Mouse (Mus musculus): Measurements from ENCODE around the gene Nt5c2. TPM values are rescaled to one million over a fixed set of nuclear protein-coding genes. Genes with fewer than 3 reads are reported as not detected.
A peak's percentile ranks its signal among the peaks of the same experiment; 100 is the strongest.

Nt5c2 gene
- polyA plus RNA-seq, 1 experiment from 2014 or later: 85.4 TPM

DNA sequence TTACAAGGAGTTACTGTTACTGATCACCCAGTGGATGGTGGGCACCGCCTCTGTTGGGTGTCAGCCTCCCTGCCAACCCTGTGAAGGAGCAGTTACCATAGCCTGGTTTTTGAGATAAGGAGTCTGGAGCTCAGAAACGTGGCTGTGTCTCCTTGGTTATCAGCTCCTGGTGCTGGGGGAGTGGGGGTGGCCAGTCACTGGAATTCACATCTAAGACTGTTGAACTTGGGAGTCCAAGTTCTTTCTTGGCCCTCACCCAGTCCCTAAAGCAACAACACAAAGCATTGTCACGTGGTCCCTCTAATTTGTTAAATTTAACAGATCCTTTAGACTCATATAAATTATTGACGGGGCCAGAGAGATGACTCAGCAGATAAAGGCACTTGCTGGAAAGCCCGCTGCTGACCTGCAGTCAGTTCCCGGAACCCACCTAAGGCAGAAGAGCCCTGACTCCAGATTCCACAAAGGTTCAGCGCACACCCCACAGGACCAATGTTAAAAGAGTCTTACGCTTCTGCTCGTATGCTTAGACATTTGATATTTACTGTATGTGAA is 165.4 kb downstream of the Nt5c2 start:
- no peaks in the 10 kb centered on the region for H3K9me3 ChIP-seq
- H3K4me3 ChIP-seq: no peak overlapping the region
- 54% methylated on average over 9 of the region's 9 CpGs for WGBS
- no peak; the same call in 1 of the 2 replicates for ATAC-seq (ENCODE audit: borderline replicate concordance, extremely low read depth, low FRiP score, low TSS enrichment)
- H3K36me3 ChIP-seq: no peaks in the 10 kb centered on the region
- no peaks in the 10 kb centered on the region for H3K4me1 ChIP-seq
- no peak overlapping the region for H3K27ac ChIP-seq
- H3K9ac ChIP-seq: no peak overlapping the region
- H3K4me2 ChIP-seq: no peak overlapping the region
- H3K27me3 ChIP-seq: no peaks in the 10 kb centered on the region

DNA sequence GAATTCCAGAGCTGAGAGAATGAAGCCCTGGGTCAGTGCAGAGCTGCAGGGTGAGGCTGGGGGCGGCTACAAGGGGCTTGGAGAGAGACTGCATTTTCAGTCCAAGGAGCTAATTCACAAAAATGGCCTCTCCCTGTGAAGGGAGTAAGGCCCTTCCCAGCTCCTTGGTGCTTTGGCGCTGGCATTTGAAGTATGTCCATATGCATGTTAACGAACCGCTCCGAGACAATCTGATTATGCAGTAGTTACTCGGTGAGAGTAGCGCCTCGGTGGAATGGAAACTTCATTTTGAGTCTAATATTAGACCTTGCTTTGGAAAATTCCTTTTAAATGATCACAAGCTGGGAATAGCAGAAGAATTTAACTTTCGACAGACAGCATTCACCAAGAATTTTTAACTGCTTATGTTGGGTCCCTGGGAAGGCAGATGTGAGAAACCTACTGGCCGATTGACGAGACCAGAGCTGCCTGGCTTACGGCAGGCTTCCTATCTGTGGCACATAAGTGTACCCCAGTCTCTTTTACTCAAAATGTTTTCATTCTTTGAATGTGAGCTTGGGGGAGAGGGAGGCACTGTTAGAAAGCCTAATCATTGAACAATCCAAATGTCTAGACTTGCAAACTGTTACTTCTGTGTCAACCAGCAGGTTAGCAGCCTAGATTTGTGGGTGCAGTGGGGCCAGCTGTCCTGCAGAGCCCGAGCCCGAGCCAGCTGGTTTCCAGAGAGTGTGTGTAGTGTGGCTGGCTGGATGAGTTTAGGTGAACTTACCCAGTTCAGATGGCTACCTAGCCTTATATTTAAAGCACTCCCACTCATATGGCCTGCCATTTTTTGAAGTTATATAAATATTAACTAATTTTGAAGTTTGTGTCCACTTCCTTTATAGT is 166.3 kb downstream of the Nt5c2 start:
- H3K9ac ChIP-seq: no peak overlapping the region

GRCm38 (mm10) chr19:46846459-46846858 is 168.5 kb downstream of the Nt5c2 start:
- no peaks in the 10 kb centered on the region for H3K36me3 ChIP-seq
- H3K27ac ChIP-seq: no peak overlapping the region
- no peaks in the 10 kb centered on the region for H3K27me3 ChIP-seq
- no peaks in the 10 kb centered on the region for H3K4me1 ChIP-seq
- H3K9ac ChIP-seq: no peak overlapping the region
- H3K9me3 ChIP-seq: no peaks in the 10 kb centered on the region
- no peak overlapping the region for H3K4me3 ChIP-seq
- no peak for ATAC-seq (ENCODE audit: borderline replicate concordance, extremely low read depth, low FRiP score, low TSS enrichment)
- H3K4me2 ChIP-seq: no peak overlapping the region
- 65% methylated on average over 5 of the region's 5 CpGs for WGBS

More for the DNA sequence above, 166.3 kb downstream of the Nt5c2 start:
- Histone ChIP-seq H3K36me3 (no peaks in the 10 kb centered on the region), H3K4me2 (no peak overlapping the region), H3K27ac (0 out of 2 replicates have a peak overlapping the region, but pooled peaks have one; percentile 6), H3K9me3 (no peaks in the 10 kb centered on the region), H3K4me3 (no peak overlapping the region), H3K4me1 (no peaks in the 10 kb centered on the region), H3K27me3 (no peaks in the 10 kb centered on the region)
- WGBS: 72% methylated on average over 14 of the region's 14 CpGs
- ATAC-seq (ENCODE audit: borderline replicate concordance, extremely low read depth, low FRiP score, low TSS enrichment): no peak

DNA sequence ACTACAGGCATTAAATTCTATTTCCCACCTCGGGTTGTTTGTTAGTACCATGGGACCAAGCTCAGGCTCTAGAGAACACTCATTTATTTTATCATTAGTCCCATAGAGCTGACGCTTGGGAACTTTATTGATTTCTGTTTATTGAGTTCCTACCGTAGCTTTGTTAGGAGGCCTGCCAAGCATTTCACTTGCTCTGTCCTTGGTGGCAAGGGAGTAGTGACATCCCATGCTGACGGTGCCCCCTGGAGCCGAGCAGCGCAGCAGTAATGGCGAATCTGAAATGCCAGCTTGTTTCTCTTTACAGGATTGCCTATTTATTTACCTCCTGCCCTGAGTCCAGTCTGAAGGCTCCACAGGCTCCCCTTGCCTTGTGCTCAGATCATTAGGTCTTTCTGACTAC is 168.9 kb downstream of the Nt5c2 start:
- Histone ChIP-seq H3K9ac (no peak overlapping the region), H3K4me1 (no peaks in the 10 kb centered on the region), H3K36me3 (no peaks in the 10 kb centered on the region), H3K4me2 (no peak overlapping the region), H3K27me3 (no peaks in the 10 kb centered on the region), H3K4me3 (no peak overlapping the region), H3K9me3 (no peaks in the 10 kb centered on the region), H3K27ac (no peak overlapping the region)
- no peak for ATAC-seq (ENCODE audit: borderline replicate concordance, extremely low read depth, low FRiP score, low TSS enrichment)
- 79% methylated on average over 7 of the region's 7 CpGs for WGBS

GRCm38 (mm10) chr19:46843030-46843429 is 171.9 kb downstream of the Nt5c2 start:
- Histone ChIP-seq H3K27me3 (no peaks in the 10 kb centered on the region), H3K4me2 (no peak overlapping the region), H3K27ac (no peak overlapping the region), H3K36me3 (no peaks in the 10 kb centered on the region), H3K4me1 (0 out of 2 replicates have a peak, but pooled peaks cover 2% of the 10 kb centered on the region), H3K4me3 (no peak overlapping the region), H3K9me3 (no peaks in the 10 kb centered on the region), H3K9ac (no peak overlapping the region)
- no peak; the same call in 1 of the 2 replicates for ATAC-seq (ENCODE audit: borderline replicate concordance, extremely low read depth, low FRiP score, low TSS enrichment)
- WGBS: 24% methylated on average over 2 of the region's 2 CpGs

DNA sequence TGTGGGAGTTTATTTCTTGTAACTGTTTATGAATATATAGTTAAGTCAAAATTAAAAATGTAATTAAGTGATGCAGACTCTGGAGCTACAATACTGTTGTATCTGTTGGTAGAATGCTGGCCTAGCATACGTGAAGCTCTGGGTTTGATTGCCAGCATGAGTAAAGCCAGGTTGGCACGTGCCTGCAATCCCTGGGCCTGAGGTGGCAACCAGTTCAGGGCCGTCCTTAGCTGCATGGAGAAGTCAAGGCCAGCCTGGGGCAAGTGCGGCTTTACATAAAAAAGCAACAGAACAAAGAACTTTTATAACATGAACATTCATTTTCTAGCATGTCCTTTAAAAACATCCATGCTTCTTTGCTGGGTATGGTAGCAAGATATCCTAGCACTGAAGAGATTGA is 173.9 kb downstream of the Nt5c2 start:
- no peak overlapping the region for H3K4me3 ChIP-seq
- H3K27ac ChIP-seq: no peak overlapping the region
- no peak for ATAC-seq (ENCODE audit: borderline replicate concordance, extremely low read depth, low FRiP score, low TSS enrichment)
- WGBS: 87% methylated on average over 4 of the region's 4 CpGs
- no peak overlapping the region for H3K4me2 ChIP-seq
- 0 out of 2 replicates have a peak, but pooled peaks cover 2% of the 10 kb centered on the region for H3K4me1 ChIP-seq
- H3K27me3 ChIP-seq: no peaks in the 10 kb centered on the region
- no peaks in the 10 kb centered on the region for H3K36me3 ChIP-seq
- H3K9ac ChIP-seq: no peak overlapping the region
- no peaks in the 10 kb centered on the region for H3K9me3 ChIP-seq

DNA sequence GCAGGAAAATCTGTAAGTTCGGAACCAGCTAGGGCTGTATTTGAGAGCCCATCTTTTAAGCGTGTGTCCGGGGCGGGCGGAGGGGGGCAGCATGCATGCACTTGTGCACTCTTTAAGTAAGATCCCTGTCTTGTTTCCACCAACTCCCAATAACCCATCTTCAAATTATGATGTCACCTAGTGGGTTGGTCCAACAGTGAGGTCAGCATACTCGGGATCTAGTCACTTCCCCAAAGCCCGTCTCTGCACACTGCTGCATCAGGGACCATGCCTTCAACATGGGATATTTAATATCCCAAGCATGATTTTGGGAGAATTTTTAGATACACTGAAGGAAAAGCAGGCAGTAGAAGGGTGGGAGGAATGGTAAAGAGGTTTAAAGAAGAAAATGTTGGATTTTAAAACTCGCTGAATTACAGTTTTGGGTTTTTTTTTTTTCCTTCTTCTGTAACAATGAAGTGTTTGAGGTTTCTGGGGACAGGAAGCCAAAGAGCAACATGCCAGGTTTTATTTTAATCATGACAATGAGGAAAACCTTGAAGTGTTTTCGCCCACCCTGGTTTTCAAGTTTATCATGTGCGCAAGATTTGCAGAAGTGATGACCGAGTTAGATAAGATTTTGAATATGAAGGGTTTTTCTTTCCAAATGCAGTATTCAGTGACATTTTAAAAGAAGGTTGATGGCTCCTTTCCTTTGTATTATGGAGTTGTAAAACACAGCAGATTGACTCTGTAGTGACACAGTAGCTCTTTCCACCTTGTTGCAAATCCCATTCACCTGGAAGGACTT is 177.5 kb downstream of the Nt5c2 start:
- no peak for ATAC-seq (ENCODE audit: borderline replicate concordance, extremely low read depth, low FRiP score, low TSS enrichment)
- 78% methylated on average over 11 of the region's 11 CpGs for WGBS
- H3K9me3 ChIP-seq: no peaks in the 10 kb centered on the region

DNA sequence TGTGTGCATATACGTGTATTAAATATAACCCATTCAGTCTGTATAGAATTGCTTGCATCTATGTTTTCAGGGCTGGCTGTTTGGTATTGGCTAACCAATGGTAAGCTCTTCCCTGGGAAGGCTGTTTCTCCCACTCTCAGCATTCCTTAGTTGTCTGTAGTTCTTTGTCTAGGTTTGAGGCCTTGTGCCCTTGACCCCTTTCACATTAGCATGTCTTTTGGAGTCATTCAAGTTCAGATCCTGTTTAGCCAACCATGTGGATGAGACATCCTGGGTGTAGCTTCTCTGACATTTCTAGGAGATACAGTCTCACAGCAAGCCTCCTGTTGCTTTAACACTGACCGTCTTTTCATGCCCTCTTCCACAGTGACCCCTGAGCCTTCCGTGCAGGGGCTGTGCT is 178.9 kb downstream of the Nt5c2 start:
- no peaks in the 10 kb centered on the region for H3K9me3 ChIP-seq
- 82% methylated on average over 3 of the region's 3 CpGs for WGBS
- no peak overlapping the region for H3K4me3 ChIP-seq
- H3K27me3 ChIP-seq: no peaks in the 10 kb centered on the region
- no peaks in the 10 kb centered on the region for H3K36me3 ChIP-seq
- ATAC-seq (ENCODE audit: borderline replicate concordance, extremely low read depth, low FRiP score, low TSS enrichment): no peak
- 0 out of 2 replicates have a peak, but pooled peaks cover 2% of the 10 kb centered on the region for H3K4me1 ChIP-seq
- H3K27ac ChIP-seq: no peak overlapping the region
- H3K4me2 ChIP-seq: no peak overlapping the region
- no peak overlapping the region for H3K9ac ChIP-seq

More for the DNA sequence above, 177.5 kb downstream of the Nt5c2 start:
- Histone ChIP-seq H3K36me3 (no peaks in the 10 kb centered on the region), H3K4me1 (0 out of 2 replicates have a peak, but pooled peaks cover 2% of the 10 kb centered on the region), H3K27me3 (no peaks in the 10 kb centered on the region), H3K9ac (no peak overlapping the region), H3K4me2 (no peak overlapping the region), H3K4me3 (no peak overlapping the region), H3K27ac (no peak overlapping the region)

DNA sequence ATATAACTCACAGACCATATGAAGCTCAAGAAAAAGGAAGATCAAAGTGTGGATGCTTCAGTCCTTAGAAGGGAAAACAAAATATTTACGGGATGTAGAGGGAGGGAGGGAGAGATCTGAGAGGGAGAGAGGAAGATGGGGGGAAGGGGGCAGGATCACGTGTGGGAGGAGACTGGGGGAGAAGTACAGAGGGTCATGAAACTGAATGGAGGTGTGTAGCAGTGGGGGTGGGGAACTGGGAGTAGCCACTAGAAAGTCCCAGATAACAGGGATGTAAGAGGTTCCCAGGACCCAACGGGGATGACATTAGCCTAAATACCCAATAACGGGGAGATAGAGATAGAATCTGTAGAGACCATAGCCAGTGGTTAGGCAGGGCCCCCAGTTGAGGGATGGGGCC is 179.6 kb downstream of the Nt5c2 start:
- Histone ChIP-seq H3K4me3 (no peak overlapping the region), H3K27me3 (no peaks in the 10 kb centered on the region), H3K9me3 (no peaks in the 10 kb centered on the region), H3K9ac (no peak overlapping the region), H3K36me3 (no peaks in the 10 kb centered on the region), H3K4me1 (0 out of 2 replicates have a peak, but pooled peaks cover 2% of the 10 kb centered on the region), H3K27ac (no peak overlapping the region), H3K4me2 (no peak overlapping the region)
- 58% methylated on average over 4 of the region's 4 CpGs for WGBS
- no peak for ATAC-seq (ENCODE audit: borderline replicate concordance, extremely low read depth, low FRiP score, low TSS enrichment)

DNA sequence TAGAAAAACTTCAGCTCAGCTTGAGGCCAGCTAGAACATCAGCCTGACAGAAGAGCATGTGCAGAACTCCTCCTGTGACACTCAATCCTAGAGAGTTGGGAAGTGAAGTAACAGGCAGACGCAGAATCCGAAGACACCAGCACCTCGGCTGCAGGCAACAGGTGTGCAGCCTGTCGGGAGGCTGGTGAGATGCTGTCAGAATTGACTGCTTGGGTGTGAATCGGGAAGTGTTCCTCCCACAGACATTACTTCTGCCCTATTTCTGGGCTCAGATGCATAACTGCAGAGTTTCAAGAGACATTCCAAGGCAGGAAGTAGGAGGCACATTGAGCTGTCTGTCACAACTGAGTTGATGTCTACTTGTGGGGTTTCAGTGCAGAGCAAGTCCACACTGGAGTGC is 180.7 kb downstream of the Nt5c2 start:
- WGBS: 75% methylated on average over 5 of the region's 5 CpGs
- H3K36me3 ChIP-seq: no peaks in the 10 kb centered on the region
- no peak for ATAC-seq (ENCODE audit: borderline replicate concordance, extremely low read depth, low FRiP score, low TSS enrichment)
- H3K4me1 ChIP-seq: no peaks in the 10 kb centered on the region
- no peaks in the 10 kb centered on the region for H3K27me3 ChIP-seq
- H3K4me2 ChIP-seq: no peak overlapping the region
- no peak overlapping the region for H3K9ac ChIP-seq
- H3K4me3 ChIP-seq: no peak overlapping the region
- no peaks in the 10 kb centered on the region for H3K9me3 ChIP-seq
- H3K27ac ChIP-seq: no peak overlapping the region
